Mouse (Mus musculus) heart, embryonic 14.5 days (tissue): ENCODE results near the gene Gsdma3. TPM values are rescaled to one million over a fixed set of nuclear protein-coding genes. Genes with fewer than 3 reads are reported as not detected.

Experiments
- ATAC-seq: fragments of 200-750 bp; cut with Nextera tagmentation; 2 replicates; pipeline ENCODE4 v1.8.0; 2017; ENCODE audit warnings: low read depth, moderate TSS enrichment; ENCODE audit not compliant: insufficient number of reproducible peaks, insufficient read depth, low FRiP score
- H3K27ac ChIP-seq, 2 experiments: fragments of 200-500 bp in 1 of 2; fragments of 300-500 bp in 1 of 2; sonication (generic) in 1 of 2; replicated peaks in 1 of 2; 2 replicates each; pipeline ENCODE4 v1.5.1; 2012 to 2014; ENCODE audit warnings: low read depth in 2 of 2, low read length in 2 of 2, control low read depth in 1 of 2, mild to moderate bottlenecking in 1 of 2, mixed read lengths in 1 of 2; ENCODE audit not compliant: control insufficient read depth in 1 of 2, insufficient read depth in 1 of 2
- H3K27me3 ChIP-seq: fragments of 300-500 bp; sonication (generic); 2 replicates; pipeline ENCODE4 v1.6.1; 2014; ENCODE audit warnings: mild to moderate bottlenecking, low read length, control low read depth; ENCODE audit not compliant: control insufficient read depth, insufficient read depth
- H3K36me3 ChIP-seq: fragments of 300-500 bp; sonication (generic); 2 replicates; pipeline ENCODE4 v1.6.1; 2014; ENCODE audit warnings: mild to moderate bottlenecking, control low read depth, low read length, mixed read lengths; ENCODE audit not compliant: control insufficient read depth, insufficient read depth
- H3K4me1 ChIP-seq, 2 experiments: fragments of 200-500 bp in 1 of 2; fragments of 300-500 bp in 1 of 2; sonication (generic) in 1 of 2; 2 replicates each; pipeline ENCODE4 v1.6.1; 2012 to 2014; ENCODE audit warnings: low read length in 2 of 2, control low read depth in 1 of 2, mixed read lengths in 1 of 2; ENCODE audit not compliant: control insufficient read depth in 2 of 2, insufficient read depth in 2 of 2
- H3K4me2 ChIP-seq: fragments of 300-500 bp; sonication (generic); 2 replicates; pipeline ENCODE4 v1.6.1; 2014; ENCODE audit warnings: mild to moderate bottlenecking, low read length
- H3K4me3 ChIP-seq, 2 experiments: fragments of 200-500 bp in 1 of 2; fragments of 300-500 bp in 1 of 2; sonication (generic) in 1 of 2; 2 replicates each; pipeline ENCODE4 v1.5.1; 2012 to 2014; ENCODE audit warnings: low read length in 2 of 2, mild to moderate bottlenecking in 2 of 2, control low read depth in 1 of 2, low read depth in 1 of 2, moderate library complexity in 1 of 2; ENCODE audit not compliant: control insufficient read depth in 1 of 2, insufficient read depth in 1 of 2
- H3K9ac ChIP-seq: fragments of 300-500 bp; sonication (generic); 2 replicates; pipeline ENCODE4 v1.6.1; 2014; ENCODE audit warnings: mild to moderate bottlenecking, low read length
- H3K9me3 ChIP-seq: fragments of 300-500 bp; sonication (generic); 2 replicates; pipeline ENCODE4 v1.6.1; 2016; ENCODE audit warnings: low read length, control low read depth; ENCODE audit not compliant: control insufficient read depth
- WGBS: fragments of 180-500 bp; shearing (Covaris S2); extraction: QIAGEN DNeasy Blood & Tissue Kit; methylation state at CpG from one replicate; pipeline ENCODE4 v1.1.7; 2014; 5-methylcytosine and 5-hydroxymethylcytosine counted together
- polyA plus RNA-seq: library from polyadenylated mRNA; unstranded; fragments of >200 nt; fragmentation: Nextera tagmentation; extraction: Ambion mirVana; gene quantifications from 2 replicates; pipeline ENCODE4 v1.2.1, GENCODE M21; 2014

Gene Gsdma3
- polyA plus RNA-seq, 1 experiment from 2014 or later, result not detected

GRCm38 (mm10) chr11:98583571-98583970, 42.6 kb upstream of the Gsdma3 start:
- Histone ChIP-seq H3K4me3 (no peak overlapping the region), H3K36me3 (peaks cover 29% of the 10 kb centered on the region), H3K27ac (no peak overlapping the region), H3K27me3 (no peaks in the 10 kb centered on the region), H3K9ac (no peak overlapping the region), H3K9me3 (no peaks in the 10 kb centered on the region), H3K4me2 (no peak overlapping the region), H3K4me1 (peaks cover 43 to 66% of the 10 kb centered on the region in 2 experiments)
- WGBS, result 22% methylated on average over 3 of the region's 3 CpGs
- no peak for ATAC-seq

- Histone ChIP-seq H3K36me3 (peaks cover 29% of the 10 kb centered on the region), H3K27ac (no peak overlapping the region), H3K9ac (no peak overlapping the region), H3K27me3 (no peaks in the 10 kb centered on the region), H3K9me3 (no peaks in the 10 kb centered on the region), H3K4me3 (no peak overlapping the region), H3K4me2 (no peak overlapping the region; the same call in 1 of the 2 replicates), H3K4me1 (peaks cover 46 to 71% of the 10 kb centered on the region in 2 experiments)
- no peak for ATAC-seq
- 17% methylated on average over 1 of the region's 1 CpGs for WGBS
Observed at GRCm38 (mm10) chr11:98584146-98584545, 42.0 kb upstream of the Gsdma3 start.

- Histone ChIP-seq H3K4me2 (peak overlapping the region; percentile 71), H3K9ac (no peak overlapping the region; the same call in 1 of the 2 replicates)
- 91% methylated on average over 6 of the region's 6 CpGs for WGBS
Observed at GRCm38 (mm10) chr11:98584629-98585177, 41.5 kb upstream of the Gsdma3 start.

GRCm38 (mm10) chr11:98586087-98586891, 39.9 kb upstream of the Gsdma3 start:
- Histone ChIP-seq H3K9ac (peak overlapping the region; percentile 86), H3K36me3 (peaks cover 25% of the 10 kb centered on the region), H3K9me3 (no peaks in the 10 kb centered on the region), H3K4me1 (peaks cover 39 to 63% of the 10 kb centered on the region in 2 experiments), H3K27me3 (no peaks in the 10 kb centered on the region), H3K27ac (peak overlapping the region; percentile 82 to 97), H3K4me3 (peak overlapping the region; percentile 70 to 80), H3K4me2 (peak overlapping the region; percentile 71)
- no peak; the same call in 1 of the 2 replicates for ATAC-seq
- 1% methylated on average over 22 of the region's 22 CpGs for WGBS

More at GRCm38 (mm10) chr11:98584629-98585177, 41.5 kb upstream of the Gsdma3 start:
- peaks cover 51 to 76% of the 10 kb centered on the region in 2 experiments for H3K4me1 ChIP-seq
- H3K4me3 ChIP-seq, result no peak overlapping the region
- no peak overlapping the region for H3K27ac ChIP-seq
- H3K36me3 ChIP-seq, result peaks cover 29% of the 10 kb centered on the region
- ATAC-seq, result no peak
- no peaks in the 10 kb centered on the region for H3K9me3 ChIP-seq
- no peaks in the 10 kb centered on the region for H3K27me3 ChIP-seq

- H3K4me2 ChIP-seq, result peak within 1 kb of the TSS; percentile 71
- H3K36me3 ChIP-seq, result peaks cover 18% of the 10 kb centered on the region
- peak within 1 kb of the TSS; percentile 95 to 97 for H3K27ac ChIP-seq
- H3K27me3 ChIP-seq, result no peaks in the 10 kb centered on the region
- H3K9me3 ChIP-seq, result no peaks in the 10 kb centered on the region
- H3K9ac ChIP-seq, result peak within 1 kb of the TSS; percentile 86
- H3K4me3 ChIP-seq, result peak within 1 kb of the TSS; percentile 70 to 80
- WGBS, result under 1% methylated on average over 49 of the region's 49 CpGs
- H3K4me1 ChIP-seq, result peaks cover 38 to 63% of the 10 kb centered on the region in 2 experiments
- peak; percentile 88 for ATAC-seq
Observed at GRCm38 (mm10) chr11:98586892-98587563, 39.1 kb upstream of the Gsdma3 start, which contains the start of gene Ormdl3. Gene Ormdl3, minus strand, starts transcription at chr11:98587368.

- H3K36me3 ChIP-seq, result peaks cover 10% of the 10 kb centered on the region
- peak overlapping the region; percentile 24 to 70 for H3K4me3 ChIP-seq
- H3K4me1 ChIP-seq, result peaks cover 43 to 68% of the 10 kb centered on the region in 2 experiments
- H3K27ac ChIP-seq, result peak overlapping the region; percentile 95 to 97
- H3K9ac ChIP-seq, result peak overlapping the region; percentile 86
- no peaks in the 10 kb centered on the region for H3K9me3 ChIP-seq
- peak overlapping the region; percentile 71 for H3K4me2 ChIP-seq
- 5% methylated on average over 20 of the region's 20 CpGs for WGBS
- H3K27me3 ChIP-seq, result no peaks in the 10 kb centered on the region
- ATAC-seq, result peak; percentile 51
Observed at GRCm38 (mm10) chr11:98587684-98588546, 38.2 kb upstream of the Gsdma3 start.
